ENCODE assay signal across 9 mouse cellular contexts in the genomic region with DNA sequence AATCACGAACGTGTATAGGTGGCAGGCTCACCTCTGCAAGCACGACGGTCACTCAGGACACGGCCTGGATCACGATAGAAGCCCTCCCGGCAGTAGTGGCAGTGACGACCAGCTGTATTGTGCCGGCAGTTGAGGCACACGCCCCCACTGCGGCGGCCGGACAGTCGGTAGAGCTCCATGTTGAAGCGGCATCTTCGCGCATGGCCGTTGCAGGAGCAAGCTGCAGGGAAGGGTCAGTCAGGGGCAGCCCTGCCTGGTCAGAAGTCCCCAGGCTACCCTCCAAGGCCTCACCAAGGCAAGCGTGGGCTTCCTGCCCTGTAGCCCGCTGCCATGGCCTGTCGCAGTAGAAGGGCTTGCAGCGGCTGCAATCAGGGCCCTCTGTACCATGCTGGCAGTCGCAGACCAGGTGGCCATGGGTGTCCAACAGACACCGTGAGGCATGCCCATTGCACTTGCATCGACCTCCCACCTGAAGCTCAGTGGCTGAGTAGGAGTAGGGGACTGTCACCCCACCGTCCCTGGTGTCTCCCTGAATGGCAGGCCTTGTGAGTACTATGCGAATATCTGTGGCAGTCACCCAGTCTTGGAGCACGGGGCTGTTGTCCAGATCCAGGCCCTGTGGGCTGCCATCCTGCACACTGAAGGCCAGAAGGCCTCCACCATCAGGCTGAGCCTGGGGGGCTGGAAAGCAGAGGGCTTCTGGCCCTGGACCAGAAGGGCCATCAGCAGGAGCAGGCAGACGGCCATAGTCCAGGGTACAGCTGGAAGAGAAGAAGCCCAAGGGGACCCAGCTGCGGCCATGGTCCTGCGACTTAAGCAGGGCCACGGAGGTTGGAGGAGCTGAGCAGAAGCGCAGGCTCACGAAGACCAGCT. TPM values are rescaled to one million over a fixed set of nuclear protein-coding genes. Genes with fewer than 3 reads are reported as not detected.
DNase-seq lines count a peak whose midpoint lies in the region; ATAC-seq and TF ChIP-seq lines count a peak whose summit lies in the region.
"Had no signal": no experiment of that assay in that cellular context is flagged by ENCODE, and none has a peak within 500 bp of the region (broad histone marks: within the 10 kb centered on the region; RNA-seq: fewer than 3 reads in every experiment).

No protein-coding gene starts in this region.

- no peak for DNase-seq in heart, postnatal 25 days (ENCODE audit: low spot score)
- DNase-seq in hindbrain, embryonic 11.5 days (ENCODE audit: low spot score): peak; percentile 25
- no peak for DNase-seq in midbrain, embryonic 11.5 days (ENCODE audit: low spot score, missing footprints)
- no peak for DNase-seq in urinary bladder, postnatal 14 days (ENCODE audit: low spot score)
- no peak for DNase-seq in gastrocnemius, postnatal 10 days
- no peak for DNase-seq in kidney, adult 11 months

- H3K4me3 ChIP-seq in heart, embryonic 11.5 days (ENCODE audit: low read depth, low read length): peak overlapping the region; percentile 44
- peak overlapping the region; percentile 31; the same call in 1 of the 2 replicates for H3K4me3 ChIP-seq in cortical plate, adult 2 months (ENCODE audit: insufficient read depth, low read length)
- H3K4me3 ChIP-seq in hindbrain, embryonic 11.5 days (ENCODE audit: low read depth, low read length): peak overlapping the region; percentile 48
- H3K4me3 ChIP-seq in midbrain, embryonic 11.5 days (ENCODE audit: low read depth, low read length): peak overlapping the region; percentile 45

- no peak for TF ChIP-seq CTCF in cortical plate, adult 2 months (IDR thresholded peaks at IDR 0.05; ENCODE audit: extremely low read depth, insufficient read depth, low read length)

- intact Hi-C loops in heart, postnatal 25 days (cut with DNase I): no loop called here

- H3K36me3 ChIP-seq in heart, embryonic 11.5 days (ENCODE audit: control insufficient read depth, insufficient read depth, low read length): no peaks in the 10 kb centered on the region
- no peaks in the 10 kb centered on the region for H3K36me3 ChIP-seq in hindbrain, embryonic 11.5 days (ENCODE audit: control insufficient read depth, insufficient read depth, low read length)
- H3K36me3 ChIP-seq in midbrain, embryonic 11.5 days (ENCODE audit: control insufficient read depth, insufficient read depth, low read length): no peaks in the 10 kb centered on the region

- H3K27me3 ChIP-seq in heart, embryonic 11.5 days (ENCODE audit: control insufficient read depth, insufficient read depth, low read length): peaks cover 32% of the 10 kb centered on the region
- peaks cover 19% of the 10 kb centered on the region for H3K27me3 ChIP-seq in hindbrain, embryonic 11.5 days (ENCODE audit: control insufficient read depth, insufficient read depth, low read length)
- peaks cover 34% of the 10 kb centered on the region for H3K27me3 ChIP-seq in midbrain, embryonic 11.5 days (ENCODE audit: control insufficient read depth, insufficient read depth, low read length)

- H3K27ac ChIP-seq in heart, embryonic 11.5 days (ENCODE audit: low read depth, low read length): peak overlapping the region; percentile 48; the same call in 1 of the 2 replicates
- H3K27ac ChIP-seq in cortical plate, adult 2 months (ENCODE audit: insufficient read depth, low read length): peak overlapping the region; percentile 94
- H3K27ac ChIP-seq in hindbrain, embryonic 11.5 days (ENCODE audit: low read depth, low read length): peak overlapping the region; percentile 79; the same call in 1 of the 2 replicates
- no peak overlapping the region for H3K27ac ChIP-seq in midbrain, embryonic 11.5 days (ENCODE audit: low read depth, low read length)

- H3K9me3 ChIP-seq in heart, embryonic 11.5 days (replicated peaks; ENCODE audit: control insufficient read depth, low read length): no peaks in the 10 kb centered on the region
- H3K9me3 ChIP-seq in hindbrain, embryonic 11.5 days (ENCODE audit: control insufficient read depth, low read length): no peaks in the 10 kb centered on the region
- H3K9me3 ChIP-seq in midbrain, embryonic 11.5 days (ENCODE audit: control insufficient read depth, low read length): no peaks in the 10 kb centered on the region

- peak overlapping the region; percentile 66; the same call in 1 of the 2 replicates for H3K9ac ChIP-seq in heart, embryonic 11.5 days (ENCODE audit: low read depth, low read length)
- H3K9ac ChIP-seq in hindbrain, embryonic 11.5 days (ENCODE audit: low read depth, low read length): peak overlapping the region; percentile 80; the same call in 1 of the 2 replicates
- peak overlapping the region; percentile 76 for H3K9ac ChIP-seq in midbrain, embryonic 11.5 days (ENCODE audit: low read length)

- WGBS in heart, embryonic 11.5 days (ENCODE audit: insufficient replicate concordance): 55% methylated on average over 34 of the region's 34 CpGs
- 51% methylated on average over 34 of the region's 34 CpGs for WGBS in hindbrain, embryonic 11.5 days
- WGBS in midbrain, embryonic 11.5 days: 53% methylated on average over 34 of the region's 34 CpGs

- TF ChIP-seq POLR2A in cortical plate, adult 2 months (IDR thresholded peaks at IDR 0.05; ENCODE audit: extremely low read depth, insufficient read depth, low read length): no peak

- no peak for ATAC-seq in heart, embryonic 11.5 days (replicated peaks; ENCODE audit: insufficient number of reproducible peaks, low FRiP score, low TSS enrichment)
- no peak for ATAC-seq in hindbrain, embryonic 11.5 days (ENCODE audit: low FRiP score)
- no peak for ATAC-seq in midbrain, embryonic 11.5 days (ENCODE audit: low FRiP score)

- peaks cover 67% of the 10 kb centered on the region for H3K4me1 ChIP-seq in heart, embryonic 11.5 days (ENCODE audit: control insufficient read depth, insufficient read depth, low read length)
- peaks cover 10% of the 10 kb centered on the region for H3K4me1 ChIP-seq in cortical plate, adult 2 months (ENCODE audit: control insufficient read depth, insufficient read depth, low read length)
- H3K4me1 ChIP-seq in hindbrain, embryonic 11.5 days (replicated peaks; ENCODE audit: control insufficient read depth, insufficient read depth, low read length): peaks cover 29% of the 10 kb centered on the region
- H3K4me1 ChIP-seq in midbrain, embryonic 11.5 days (ENCODE audit: control insufficient read depth, insufficient read depth, low read length): peaks cover 70% of the 10 kb centered on the region

- H3K4me2 ChIP-seq in heart, embryonic 11.5 days: peak overlapping the region; percentile 97
- peak overlapping the region; percentile 94 for H3K4me2 ChIP-seq in hindbrain, embryonic 11.5 days (replicated peaks; ENCODE audit: low read depth, low read length)
- H3K4me2 ChIP-seq in midbrain, embryonic 11.5 days: peak overlapping the region; percentile 89

RNA-seq across cellular contexts. Expression of a gene that starts 1.3 kb away (rescaled TPM):
- 2.0 TPM in 2 replicates for polyA plus RNA-seq in heart, embryonic 11.5 days (2014; fragmentation: Nextera tagmentation; extraction: Ambion mirVana)
- total RNA-seq in heart, postnatal 25 days (2021): under 1 TPM; 0.64 to 0.73 TPM
- 5.5 and 6.8 TPM in 2 replicates for polyA plus RNA-seq in cortical plate, adult 2 months (2012; rRNA removed)
- 4.4 and 5.0 TPM in 2 replicates for polyA plus RNA-seq in hindbrain, embryonic 11.5 days (2014; fragmentation: Nextera tagmentation; extraction: Ambion mirVana)
- polyA plus RNA-seq in midbrain, embryonic 11.5 days (2014; fragmentation: Nextera tagmentation; extraction: Ambion mirVana): 2.3 and 3.0 TPM in 2 replicates
- total RNA-seq in gastrocnemius, postnatal 10 days (2021): 1 to 10 TPM; 1.6 to 2.5 TPM
- total RNA-seq: neutrophil, adult 5-6 weeks had no signal

RNA-seq across cellular contexts. Expression of a gene that starts 2.6 kb away (rescaled TPM):
- 4.0 and 5.2 TPM in 2 replicates for polyA plus RNA-seq in heart, embryonic 11.5 days (2014; fragmentation: Nextera tagmentation; extraction: Ambion mirVana)
- 1 to 10 TPM; 8.3 to 9.4 TPM for total RNA-seq in heart, postnatal 25 days (2021)
- polyA plus RNA-seq in cortical plate, adult 2 months (2012; rRNA removed): 62.7 and 72.7 TPM in 2 replicates
- polyA plus RNA-seq in hindbrain, embryonic 11.5 days (2014; fragmentation: Nextera tagmentation; extraction: Ambion mirVana): 6.2 and 6.3 TPM in 2 replicates
- 6.5 and 7.3 TPM in 2 replicates for polyA plus RNA-seq in midbrain, embryonic 11.5 days (2014; fragmentation: Nextera tagmentation; extraction: Ambion mirVana)
- total RNA-seq in gastrocnemius, postnatal 10 days (2021): 1 to 10 TPM; 5.8 to 8.9 TPM

RNA-seq across cellular contexts. Expression of a gene that starts 12.6 kb away (rescaled TPM):
- polyA plus RNA-seq in heart, embryonic 11.5 days (2014; fragmentation: Nextera tagmentation; extraction: Ambion mirVana): 7.0 and 7.6 TPM in 2 replicates
- total RNA-seq in heart, postnatal 25 days (2021): 1 to 10 TPM; 1.7 to 2.2 TPM
- polyA plus RNA-seq in cortical plate, adult 2 months (2012; rRNA removed): 17.0 and 19.0 TPM in 2 replicates
- polyA plus RNA-seq in hindbrain, embryonic 11.5 days (2014; fragmentation: Nextera tagmentation; extraction: Ambion mirVana): 16.2 and 17.8 TPM in 2 replicates
- polyA plus RNA-seq in midbrain, embryonic 11.5 days (2014; fragmentation: Nextera tagmentation; extraction: Ambion mirVana): 15.1 and 16.9 TPM in 2 replicates
- 1 to 10 TPM; 2.5 to 4.0 TPM for total RNA-seq in gastrocnemius, postnatal 10 days (2021)

RNA-seq across cellular contexts. Expression of a gene that starts 38.5 kb away (rescaled TPM):
- polyA plus RNA-seq in heart, embryonic 11.5 days (2014; fragmentation: Nextera tagmentation; extraction: Ambion mirVana): 552 and 561 TPM in 2 replicates
- total RNA-seq in heart, postnatal 25 days (2021): 100 to 1,000 TPM; 225 to 246 TPM
- polyA plus RNA-seq in cortical plate, adult 2 months (2012; rRNA removed): 2,699 and 2,818 TPM in 2 replicates
- 499 and 514 TPM in 2 replicates for polyA plus RNA-seq in hindbrain, embryonic 11.5 days (2014; fragmentation: Nextera tagmentation; extraction: Ambion mirVana)
- polyA plus RNA-seq in midbrain, embryonic 11.5 days (2014; fragmentation: Nextera tagmentation; extraction: Ambion mirVana): 437 and 465 TPM in 2 replicates
- total RNA-seq in gastrocnemius, postnatal 10 days (2021): 100 to 1,000 TPM; 180 to 191 TPM

RNA-seq across cellular contexts. Expression of a gene that starts 43.3 kb away (rescaled TPM):
- 47.4 and 55.2 TPM in 2 replicates for polyA plus RNA-seq in heart, embryonic 11.5 days (2014; fragmentation: Nextera tagmentation; extraction: Ambion mirVana)
- 1 to 10 TPM; 1.1 to 1.2 TPM for total RNA-seq in heart, postnatal 25 days (2021)
- 4.4 and 4.8 TPM in 2 replicates for polyA plus RNA-seq in cortical plate, adult 2 months (2012; rRNA removed)
- 63.6 and 71.7 TPM in 2 replicates for polyA plus RNA-seq in hindbrain, embryonic 11.5 days (2014; fragmentation: Nextera tagmentation; extraction: Ambion mirVana)
- 89.9 and 98.6 TPM in 2 replicates for polyA plus RNA-seq in midbrain, embryonic 11.5 days (2014; fragmentation: Nextera tagmentation; extraction: Ambion mirVana)
- total RNA-seq in gastrocnemius, postnatal 10 days (2021): 1 to 10 TPM; 5.0 to 8.2 TPM
